In genomic region chr5:47981951-47982350, GRCm38 (mm10) we compare ENCODE assay signal across 9 mouse cellular contexts. TPM values are rescaled to one million over a fixed set of nuclear protein-coding genes. Genes with fewer than 3 reads are reported as not detected.
DNase-seq lines count a peak whose midpoint lies in the region; ATAC-seq and TF ChIP-seq lines count a peak whose summit lies in the region.
"Had no signal": no experiment of that assay in that cellular context is flagged by ENCODE, and none has a peak within 500 bp of the region (broad histone marks: within the 10 kb centered on the region; RNA-seq: fewer than 3 reads in every experiment).

No protein-coding gene starts in this region.

- no peaks in the 10 kb centered on the region for H3K36me3 ChIP-seq in kidney, embryonic 15.5 days
- no peaks in the 10 kb centered on the region for H3K36me3 ChIP-seq in embryonic facial prominence, embryonic 13.5 days
- H3K36me3 ChIP-seq in hindbrain, postnatal 0 days (ENCODE audit: insufficient read depth, low read length): no peaks in the 10 kb centered on the region
- no peaks in the 10 kb centered on the region for H3K36me3 ChIP-seq in midbrain, embryonic 14.5 days (ENCODE audit: control insufficient read depth, insufficient read depth, low read length)

- H3K4me3 ChIP-seq in kidney, embryonic 15.5 days (replicated peaks): peak overlapping the region; percentile 80
- H3K4me3 ChIP-seq in embryonic facial prominence, embryonic 13.5 days: peak overlapping the region; percentile 69; the same call in 1 of the 2 replicates
- H3K4me3 ChIP-seq in hindbrain, postnatal 0 days (ENCODE audit: low read length): no peak overlapping the region
- H3K4me3 ChIP-seq in midbrain, embryonic 14.5 days (replicated peaks; ENCODE audit: low read depth, low read length): no peak overlapping the region

- H3K9me3 ChIP-seq in kidney, embryonic 15.5 days (replicated peaks): no peaks in the 10 kb centered on the region
- H3K9me3 ChIP-seq in embryonic facial prominence, embryonic 13.5 days: no peaks in the 10 kb centered on the region
- no peaks in the 10 kb centered on the region for H3K9me3 ChIP-seq in hindbrain, postnatal 0 days (ENCODE audit: low read length)
- H3K9me3 ChIP-seq in midbrain, embryonic 14.5 days (ENCODE audit: control insufficient read depth, low read length): no peaks in the 10 kb centered on the region

- H3K27ac ChIP-seq in kidney, embryonic 15.5 days: no peak overlapping the region
- no peak overlapping the region for H3K27ac ChIP-seq in embryonic facial prominence, embryonic 13.5 days
- H3K27ac ChIP-seq in hindbrain, postnatal 0 days: no peak overlapping the region
- no peak overlapping the region for H3K27ac ChIP-seq in midbrain, embryonic 14.5 days (replicated peaks; ENCODE audit: low read depth, low read length)

- ATAC-seq in kidney, embryonic 15.5 days (replicated peaks; ENCODE audit: low FRiP score): no peak
- ATAC-seq in embryonic facial prominence, embryonic 13.5 days (ENCODE audit: insufficient number of reproducible peaks, insufficient read depth, low FRiP score, low TSS enrichment, low read depth): no peak
- no peak for ATAC-seq in hindbrain, postnatal 0 days
- no peak for ATAC-seq in midbrain, embryonic 14.5 days (ENCODE audit: low FRiP score, low TSS enrichment)
- no peak for ATAC-seq in monocyte, adult 5-6 weeks (replicated peaks; ENCODE audit: insufficient number of reproducible peaks, low FRiP score, low TSS enrichment, poor library complexity, severe bottlenecking)
- ATAC-seq in activated CD4-positive, CD25-positive, alpha-beta regulatory T cell, adult 4 months: no peak

- H3K4me1 ChIP-seq in kidney, embryonic 15.5 days: peaks cover 30% of the 10 kb centered on the region
- H3K4me1 ChIP-seq in embryonic facial prominence, embryonic 13.5 days: peaks cover 26% of the 10 kb centered on the region
- 0 out of 2 replicates have a peak, but pooled peaks cover 4% of the 10 kb centered on the region for H3K4me1 ChIP-seq in hindbrain, postnatal 0 days (ENCODE audit: insufficient read depth, low read length)
- peaks cover 21% of the 10 kb centered on the region for H3K4me1 ChIP-seq in midbrain, embryonic 14.5 days (ENCODE audit: control insufficient read depth, insufficient read depth, low read length)

- no peak for DNase-seq in kidney, postnatal 25 days
- DNase-seq in hindbrain, postnatal 0 days (ENCODE audit: low spot score): no peak
- no peak for DNase-seq in midbrain, embryonic 14.5 days
- DNase-seq in adipocyte (ENCODE audit: low spot score): no peak

- 64% methylated on average over 8 of the region's 8 CpGs for WGBS in kidney, embryonic 15.5 days
- WGBS in embryonic facial prominence, embryonic 13.5 days: 48% methylated on average over 8 of the region's 8 CpGs
- WGBS in hindbrain, postnatal 0 days: 62% methylated on average over 8 of the region's 8 CpGs
- WGBS in midbrain, embryonic 14.5 days: 58% methylated on average over 8 of the region's 8 CpGs

- H3K4me2 ChIP-seq in kidney, embryonic 15.5 days: peak overlapping the region; percentile 71
- H3K4me2 ChIP-seq in embryonic facial prominence, embryonic 13.5 days: peak overlapping the region; percentile 82
- peak overlapping the region; percentile 96; the same call in 1 of the 2 replicates for H3K4me2 ChIP-seq in hindbrain, postnatal 0 days (ENCODE audit: low read depth, low read length)
- H3K4me2 ChIP-seq in midbrain, embryonic 14.5 days (ENCODE audit: low read length): peak overlapping the region; percentile 96

- peaks cover 9% of the 10 kb centered on the region; the same call in 1 of the 2 replicates for H3K27me3 ChIP-seq in kidney, embryonic 15.5 days
- H3K27me3 ChIP-seq in embryonic facial prominence, embryonic 13.5 days: peaks cover 21% of the 10 kb centered on the region
- H3K27me3 ChIP-seq in hindbrain, postnatal 0 days (ENCODE audit: insufficient read depth, low read length): no peaks in the 10 kb centered on the region
- H3K27me3 ChIP-seq in midbrain, embryonic 14.5 days (ENCODE audit: control insufficient read depth, insufficient read depth, low read length): no peaks in the 10 kb centered on the region

- no peak for TF ChIP-seq CTCF in hindbrain, postnatal 0 days (IDR thresholded peaks at IDR 0.05; ENCODE audit: low read depth)

- H3K9ac ChIP-seq in kidney, embryonic 15.5 days: no peak overlapping the region
- no peak overlapping the region for H3K9ac ChIP-seq in embryonic facial prominence, embryonic 13.5 days
- H3K9ac ChIP-seq in hindbrain, postnatal 0 days (replicated peaks; ENCODE audit: low read length): no peak overlapping the region
- H3K9ac ChIP-seq in midbrain, embryonic 14.5 days (replicated peaks; ENCODE audit: low read length): no peak overlapping the region

RNA-seq across cellular contexts. Expression of gene Slit2, which starts 1.0 kb away (rescaled TPM):
- polyA plus RNA-seq in kidney, embryonic 15.5 days (2015; fragmentation: Nextera tagmentation; extraction: Ambion mirVana): 34.8 and 36.3 TPM in 2 replicates
- 32.2 and 36.3 TPM in 2 replicates for polyA plus RNA-seq in embryonic facial prominence, embryonic 13.5 days (2015; fragmentation: Nextera tagmentation; extraction: Ambion mirVana)
- total RNA-seq in hindbrain, postnatal 0 days (2014; rRNA removed): 35.7 and 38.8 TPM in 2 replicates
- 10.5 and 13.1 TPM in 2 replicates for polyA plus RNA-seq in hindbrain, postnatal 0 days (2015; fragmentation: Nextera tagmentation; extraction: Ambion mirVana)
- 24.1 and 25.7 TPM in 2 replicates for polyA plus RNA-seq in midbrain, embryonic 14.5 days (2014; fragmentation: Nextera tagmentation; extraction: Ambion mirVana)
- 0.53 TPM in 1 of 3 replicates, not detected in the others for total RNA-seq in monocyte, adult 5-6 weeks (2017)
- under 1 TPM in 1 of 2 experiments, not detected in 1; 0.85 TPM for polyA plus RNA-seq in activated CD4-positive, CD25-positive, alpha-beta regulatory T cell, adult 4 months (2017; shearing (Covaris generic))
- total RNA-seq: MEL had no signal

Comparison
In these comparisons a context has a peak if more than half of its experiments do, and no peak if none do; other contexts are left out.
1. H3K4me3 ChIP-seq: peak in kidney, embryonic 15.5 days (single experiment) and embryonic facial prominence, embryonic 13.5 days (single experiment); none in hindbrain, postnatal 0 days (single experiment) and midbrain, embryonic 14.5 days (single experiment).
2. Peak in every context shown above with its lines, with median percentiles within 50 percentile points of each other: H3K4me2 ChIP-seq.